Mouse (Mus musculus) CD8-positive naive resting alpha-beta T cell, adult 2 months (primary cell): ENCODE data around the gene Vmn2r66.

ENCODE experiments used
- DNase-seq, 2 experiments: peaks; one replicate each; pipeline ENCODE4 v3.0.0; 2022; ENCODE audit warnings: low read depth in 2 of 2, low spot score in 2 of 2

Gene Vmn2r66

GRCm38 (mm10) chr7:85012168-85012567 is at the start of gene Vmn2r66:
Gene Vmn2r66 (minus strand): TSS chr7:85012268.
- DNase-seq = no peak

GRCm38 (mm10) chr7:84996694-84997093 is 15.4 kb downstream of the Vmn2r66 start:
- DNase-seq = no peak

GRCm38 (mm10) chr7:84964015-84964414 is 48.1 kb downstream of the Vmn2r66 start, which contains the start of gene Vmn2r65:
Gene Vmn2r65 (minus strand): TSS chr7:84964115.
- DNase-seq = no peak
